Mouse (Mus musculus) retina, embryonic 14.5 days (tissue): Measurements from ENCODE around the gene Etl4.
"Not testable (repeated sequence)": the region's sequence is repeated elsewhere in the genome, so short reads cannot be mapped to it uniquely, and the experiment has no call there.

Experiments used
- DNase-seq: peaks from one replicate; pipeline ENCODE4 v3.0.0-alpha.2; 2015; ENCODE audit warnings: low spot score

The Etl4 gene

GRCm38 (mm10) chr2:20302517-20302916, 392.9 kb downstream of the Etl4 start:
- DNase-seq = no peak

- no peak for DNase-seq
These were observed 415.4 kb downstream of the Etl4 start for GRCm38 (mm10) chr2:20324954-20325353.

- no peak for DNase-seq
These were observed 426.6 kb downstream of the Etl4 start for GRCm38 (mm10) chr2:20336176-20336575.

GRCm38 (mm10) chr2:20339016-20339734, 429.6 kb downstream of the Etl4 start:
- DNase-seq = no peak

- DNase-seq = peak; percentile 25
These were observed 430.3 kb downstream of the Etl4 start for GRCm38 (mm10) chr2:20339919-20340318.

DNA sequence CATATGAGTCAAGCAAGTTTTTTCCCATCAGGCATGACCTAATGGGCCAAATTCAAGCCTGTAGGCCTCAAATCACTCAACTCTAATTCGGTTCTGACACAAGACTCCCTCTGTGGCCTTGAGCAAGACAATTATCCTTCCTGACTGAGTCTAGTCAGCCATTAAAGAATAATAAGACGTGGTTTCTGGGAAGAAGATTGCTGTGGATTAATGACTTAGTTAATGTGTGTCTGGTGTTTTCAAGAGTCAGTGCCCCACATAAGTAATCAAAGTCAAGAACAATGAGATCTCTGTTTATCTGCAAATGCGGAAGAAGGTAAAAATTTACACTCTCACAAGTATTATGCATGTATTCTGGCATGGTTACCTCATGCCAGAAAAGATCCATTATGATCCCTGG, 437.3 kb downstream of the Etl4 start:
- DNase-seq = peak; percentile 61

GRCm38 (mm10) chr2:20349268-20349667, 439.7 kb downstream of the Etl4 start:
- peak; percentile 34 for DNase-seq

GRCm38 (mm10) chr2:20352796-20353195, 443.2 kb downstream of the Etl4 start:
- DNase-seq = no peak

GRCm38 (mm10) chr2:20377026-20377425, 467.4 kb downstream of the Etl4 start:
- peak; percentile 59 for DNase-seq

GRCm38 (mm10) chr2:20380874-20381273, 471.3 kb downstream of the Etl4 start:
- DNase-seq = not testable (repeated sequence)

DNA sequence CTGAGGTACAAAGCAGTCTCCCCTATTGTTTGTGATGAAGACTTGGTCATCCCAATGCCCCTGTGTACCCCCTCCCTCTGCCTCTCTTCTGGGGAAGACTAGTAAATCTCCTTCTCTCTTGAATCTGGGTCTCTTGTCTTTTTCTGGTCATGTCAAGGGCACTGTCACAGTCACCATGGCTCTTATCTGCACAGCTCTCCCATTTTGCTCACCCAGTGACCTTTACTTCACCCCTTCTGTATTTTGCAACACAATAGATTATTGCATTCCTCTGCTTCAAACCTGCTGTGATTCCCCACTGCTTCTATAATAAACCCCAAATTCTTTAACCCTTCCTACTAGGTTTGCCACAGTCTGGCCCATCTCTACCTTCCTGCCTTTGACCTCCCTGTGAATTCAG, 484.5 kb downstream of the Etl4 start:
- no peak for DNase-seq

DNA sequence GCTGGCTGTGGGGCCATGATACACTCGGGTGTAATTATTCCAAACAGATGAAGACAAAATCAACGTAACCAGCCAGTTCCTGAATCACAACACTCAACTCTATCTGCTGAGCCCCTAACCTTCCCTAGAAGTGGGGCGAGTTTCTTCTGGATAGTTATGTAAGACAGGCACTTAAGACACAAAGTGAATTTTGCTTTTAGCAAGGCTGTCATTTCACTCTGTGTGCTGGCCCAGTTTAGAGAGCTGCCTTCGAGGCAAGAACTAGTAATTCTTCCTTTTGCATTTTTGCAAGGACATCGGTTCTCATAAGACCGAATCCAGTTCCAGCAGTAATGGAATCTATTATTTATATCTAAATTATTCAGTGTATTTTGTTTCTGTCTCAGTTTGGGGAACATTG, 487.4 kb downstream of the Etl4 start:
- no peak for DNase-seq

DNA sequence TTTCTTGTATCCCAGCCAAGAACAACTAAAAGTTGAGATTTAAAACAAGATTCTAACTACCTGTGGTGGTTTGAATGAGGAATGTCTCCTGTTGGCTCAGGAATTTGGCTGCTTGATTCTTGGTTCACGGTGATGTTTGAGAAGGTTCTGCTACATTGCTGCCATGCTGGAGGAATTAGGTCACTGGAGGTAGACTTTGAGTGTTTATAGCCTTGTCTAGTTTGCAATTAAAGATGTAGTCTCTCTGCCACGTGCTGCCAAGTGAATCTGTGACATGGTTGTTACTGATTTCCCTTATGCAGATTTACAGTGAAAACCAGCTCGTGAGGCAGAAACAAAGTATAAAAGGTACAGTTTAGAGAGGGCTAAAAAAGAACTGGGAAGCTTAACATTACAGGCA, 491.0 kb downstream of the Etl4 start:
- no peak for DNase-seq

DNA sequence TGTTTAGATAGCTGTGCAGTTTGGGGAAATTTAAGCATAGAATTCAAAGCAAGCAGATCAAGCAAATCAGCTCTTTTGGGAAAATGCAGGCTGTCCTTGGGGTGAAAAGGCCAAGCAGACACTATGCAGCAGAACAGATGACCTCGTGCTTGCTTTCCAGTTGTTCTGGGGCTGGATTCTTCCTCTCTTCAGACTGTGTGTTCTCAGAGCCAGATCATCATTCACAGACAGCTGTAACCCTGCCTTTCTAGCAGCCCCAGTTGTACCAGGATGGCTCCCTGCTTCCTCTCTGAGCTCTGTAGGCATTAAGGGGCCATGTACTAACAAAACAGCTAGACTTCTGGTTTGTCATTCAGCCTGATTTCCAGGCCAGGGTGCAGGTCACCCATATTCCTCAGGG, 494.8 kb downstream of the Etl4 start:
- no peak for DNase-seq

DNA sequence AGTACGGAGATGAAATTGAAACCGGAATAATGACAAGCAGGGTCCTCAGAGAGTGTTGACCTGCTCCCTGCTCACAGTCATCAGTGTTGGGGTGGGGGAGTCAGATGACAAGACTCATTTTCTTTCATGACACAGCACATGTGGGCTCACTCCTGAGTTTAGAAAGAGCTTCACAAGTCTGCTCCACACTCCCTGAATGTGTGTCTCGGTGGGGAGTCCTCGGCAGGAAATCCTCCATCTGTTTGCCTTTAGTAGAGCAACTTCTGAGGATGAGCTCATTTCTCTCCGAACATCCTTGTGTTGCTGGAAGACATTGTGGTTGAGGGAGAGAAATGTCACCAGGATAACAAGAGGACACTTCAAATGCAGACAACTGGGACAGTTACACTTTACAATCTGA, 497.5 kb downstream of the Etl4 start:
- no peak for DNase-seq

- DNase-seq = no peak
These were observed 505.3 kb downstream of the Etl4 start for GRCm38 (mm10) chr2:20414856-20415255.

DNA sequence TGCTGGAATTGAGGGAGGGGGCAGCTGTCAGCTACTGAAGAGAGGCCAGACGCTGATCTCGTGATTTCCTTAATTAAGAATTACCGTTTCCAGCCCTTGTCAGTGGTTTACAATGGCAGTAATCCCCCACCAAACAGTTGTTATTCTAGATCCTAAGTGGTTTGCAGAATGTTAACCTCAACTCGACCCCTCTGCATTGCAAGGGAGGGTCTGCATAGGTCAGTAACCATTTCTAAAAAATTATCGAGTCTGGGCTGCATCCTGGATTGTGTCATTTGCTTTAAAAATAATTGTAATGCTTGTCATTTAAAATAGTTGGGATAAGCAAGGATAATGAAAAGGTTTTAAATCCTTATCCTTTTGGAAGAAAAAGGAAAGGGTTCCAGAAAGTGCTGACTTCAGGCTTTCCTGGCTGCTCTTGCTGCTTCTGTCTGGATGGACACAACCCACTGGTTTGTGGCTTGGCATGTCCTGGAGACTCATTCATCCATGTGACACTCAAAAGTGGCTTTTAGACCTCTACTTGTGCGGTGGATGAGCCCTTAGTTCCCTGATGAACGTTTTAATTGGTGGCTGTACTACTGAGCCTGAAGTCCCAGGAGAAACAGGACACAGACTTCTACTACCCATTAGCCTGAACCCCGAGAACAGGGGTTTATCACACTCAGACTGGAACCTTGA, 507.5 kb downstream of the Etl4 start:
- peak; percentile 77 for DNase-seq

DNA sequence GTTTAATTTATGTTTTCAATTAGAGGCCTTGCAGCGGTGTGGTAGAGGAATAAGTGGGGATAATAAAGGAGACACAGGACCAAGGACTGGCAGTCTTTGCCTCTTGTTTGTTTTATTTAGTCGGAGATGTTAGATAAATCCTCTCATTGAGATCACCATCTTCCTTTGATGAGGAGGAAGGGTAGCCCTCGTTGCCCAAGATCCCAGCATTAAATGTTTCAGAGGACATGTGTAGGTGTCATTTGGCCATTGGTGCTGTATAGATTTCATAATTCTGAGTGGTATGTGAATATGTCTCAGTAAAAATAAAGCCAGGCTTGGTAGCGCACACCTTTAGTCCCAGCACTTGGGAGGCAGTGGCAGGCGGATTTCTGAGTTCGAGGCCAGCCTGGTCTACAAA, 508.4 kb downstream of the Etl4 start:
- DNase-seq = no peak

GRCm38 (mm10) chr2:20419975-20420374, 510.4 kb downstream of the Etl4 start:
- DNase-seq = peak; percentile 89

DNA sequence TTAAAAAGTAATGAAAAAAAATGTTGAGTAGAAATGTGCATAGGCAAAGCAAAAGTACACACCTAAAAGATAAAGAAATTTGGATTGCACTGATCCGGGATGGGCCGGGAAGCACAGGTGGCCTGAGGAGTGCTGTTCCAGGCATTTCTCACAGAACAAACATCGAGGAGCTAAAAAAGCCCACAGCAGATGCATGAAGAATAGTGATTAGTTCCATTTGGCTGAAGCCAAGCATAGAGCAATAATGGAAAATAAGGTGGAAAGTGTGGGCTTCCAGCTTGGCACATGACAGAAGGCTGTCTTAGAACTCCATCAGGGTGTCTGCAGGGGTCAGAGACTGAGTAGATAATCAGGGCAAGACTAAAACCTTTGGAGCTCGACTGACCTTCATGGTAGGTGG, 512.7 kb downstream of the Etl4 start:
- DNase-seq = peak; percentile 62

DNA sequence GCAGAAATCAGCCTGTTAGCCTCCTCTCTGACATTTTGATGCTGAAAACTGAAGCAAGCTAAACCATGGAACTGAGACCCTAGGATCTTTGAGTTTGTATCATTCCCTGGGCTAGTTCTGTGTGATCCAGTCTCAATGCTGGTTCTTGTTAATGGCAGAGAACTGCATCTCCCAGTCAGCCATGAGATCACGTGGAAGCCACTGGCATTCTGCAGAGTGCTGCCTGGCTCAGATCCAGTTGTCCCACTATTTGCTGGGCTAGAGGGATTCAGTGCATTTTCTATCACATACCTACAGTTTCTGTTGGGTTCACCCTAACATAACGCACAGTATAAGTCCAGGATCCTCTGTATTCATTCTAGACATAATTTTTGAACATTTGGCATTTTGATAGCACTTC, 524.1 kb downstream of the Etl4 start:
- DNase-seq = no peak

GRCm38 (mm10) chr2:20435530-20435929, 526.0 kb downstream of the Etl4 start:
- DNase-seq = no peak

GRCm38 (mm10) chr2:20442731-20443130, 533.2 kb downstream of the Etl4 start:
- DNase-seq = no peak
